ENCODE assay signal across 9 mouse cellular contexts in genomic region chr10:78464201-78464791, GRCm38 (mm10). TPM values are rescaled to one million over a fixed set of nuclear protein-coding genes. Genes with fewer than 3 reads are reported as not detected.
A peak's percentile ranks its signal among the peaks of the same experiment; 100 is the strongest.
DNase-seq lines count a peak whose midpoint lies in the region; ATAC-seq lines count a peak whose summit lies in the region.
"Had no signal": no experiment of that assay in that cellular context is flagged by ENCODE, and none has a peak within 500 bp of the region (broad histone marks: within the 10 kb centered on the region; RNA-seq: fewer than 3 reads in every experiment).

No protein-coding gene starts in this region.

- no peaks in the 10 kb centered on the region for H3K36me3 ChIP-seq in heart, embryonic 11.5 days (ENCODE audit: control insufficient read depth, insufficient read depth, low read length)
- H3K36me3 ChIP-seq in limb, embryonic 11.5 days (ENCODE audit: control insufficient read depth, insufficient read depth, low read length), result no peaks in the 10 kb centered on the region
- no peaks in the 10 kb centered on the region for H3K36me3 ChIP-seq in splenic B cell, adult 2 months (ENCODE audit: control insufficient read depth, insufficient read depth, low read length, poor library complexity, severe bottlenecking)

- ATAC-seq in heart, embryonic 11.5 days (replicated peaks; ENCODE audit: insufficient number of reproducible peaks, low FRiP score, low TSS enrichment), result peak; percentile 6; the same call in 1 of the 2 replicates
- no peak for ATAC-seq in limb, embryonic 11.5 days (ENCODE audit: insufficient number of reproducible peaks, low FRiP score, low TSS enrichment, low read depth)

- peak overlapping the region; percentile 72 for H3K4me3 ChIP-seq in heart, embryonic 11.5 days (ENCODE audit: low read depth, low read length)
- H3K4me3 ChIP-seq in limb, embryonic 11.5 days (ENCODE audit: low read depth, low read length), result peak overlapping the region; percentile 57

- H3K9me3 ChIP-seq in heart, embryonic 11.5 days (replicated peaks; ENCODE audit: control insufficient read depth, low read length), result no peaks in the 10 kb centered on the region
- H3K9me3 ChIP-seq in limb, embryonic 11.5 days (ENCODE audit: control insufficient read depth, low read length), result no peaks in the 10 kb centered on the region

- WGBS in heart, embryonic 11.5 days (ENCODE audit: insufficient replicate concordance), result 2% methylated on average over 32 of the region's 32 CpGs
- 1% methylated on average over 32 of the region's 32 CpGs for WGBS in limb, embryonic 11.5 days

- H3K27me3 ChIP-seq in heart, embryonic 11.5 days (ENCODE audit: control insufficient read depth, insufficient read depth, low read length), result no peaks in the 10 kb centered on the region
- no peaks in the 10 kb centered on the region for H3K27me3 ChIP-seq in limb, embryonic 11.5 days (ENCODE audit: control insufficient read depth, insufficient read depth, low read length)
- H3K27me3 ChIP-seq in splenic B cell, adult 2 months (ENCODE audit: control insufficient read depth, insufficient read depth, low read length, poor library complexity, severe bottlenecking), result no peaks in the 10 kb centered on the region

- no peak for DNase-seq in heart, postnatal 4 days
- DNase-seq in urinary bladder, postnatal 25 days (ENCODE audit: low spot score), result peak; percentile 38
- DNase-seq in urinary bladder, postnatal 14 days (ENCODE audit: low spot score), result no peak
- DNase-seq in limb, embryonic 11.5 days (ENCODE audit: low spot score), result no peak
- peak; percentile 23 for DNase-seq in splenic B cell, adult 2 months (ENCODE audit: low read depth, low spot score)
- DNase-seq in cerebellum, postnatal 25 days, result no peak
- no peak for DNase-seq in right cerebral cortex, postnatal 10 days (ENCODE audit: low spot score in 2 of 2)

- peak overlapping the region; percentile 97 for H3K4me2 ChIP-seq in heart, embryonic 11.5 days
- peak overlapping the region; percentile 99 for H3K4me2 ChIP-seq in limb, embryonic 11.5 days (ENCODE audit: low read depth, severe bottlenecking)

- H3K27ac ChIP-seq in heart, embryonic 11.5 days (ENCODE audit: low read depth, low read length), result peak overlapping the region; percentile 50; the same call in 1 of the 2 replicates
- H3K27ac ChIP-seq in limb, embryonic 11.5 days (replicated peaks; ENCODE audit: low read depth, low read length), result no peak overlapping the region

- peak overlapping the region; percentile 70 for H3K9ac ChIP-seq in heart, embryonic 11.5 days (ENCODE audit: low read depth, low read length)
- peak overlapping the region; percentile 74 for H3K9ac ChIP-seq in limb, embryonic 11.5 days (ENCODE audit: low read length)

- peaks cover 7% of the 10 kb centered on the region; the same call in 1 of the 2 replicates for H3K4me1 ChIP-seq in heart, embryonic 11.5 days (ENCODE audit: control insufficient read depth, insufficient read depth, low read length)
- peaks cover 7% of the 10 kb centered on the region for H3K4me1 ChIP-seq in limb, embryonic 11.5 days (ENCODE audit: control insufficient read depth, insufficient read depth, low read length)

RNA-seq across cellular contexts. Expression of gene Pdxk, which starts 0.5 kb away (rescaled TPM):
- 4.2 and 4.3 TPM in 2 replicates for polyA plus RNA-seq in heart, embryonic 11.5 days (2014; fragmentation: Nextera tagmentation; extraction: Ambion mirVana)
- 1 to 10 TPM; 6.8 to 8.5 TPM for total RNA-seq in heart, postnatal 4 days (2021)
- polyA plus RNA-seq in limb, embryonic 11.5 days (2014; fragmentation: Nextera tagmentation; extraction: Ambion mirVana), result 8.3 and 9.2 TPM in 2 replicates

RNA-seq across cellular contexts. Expression of gene Cstb, which starts 38.8 kb away (rescaled TPM):
- polyA plus RNA-seq in heart, embryonic 11.5 days (2014; fragmentation: Nextera tagmentation; extraction: Ambion mirVana), result 122 and 123 TPM in 2 replicates
- total RNA-seq in heart, postnatal 4 days (2021), result 10 to 100 TPM; 42.8 to 45.3 TPM
- polyA plus RNA-seq in limb, embryonic 11.5 days (2014; fragmentation: Nextera tagmentation; extraction: Ambion mirVana), result 169 TPM in 2 replicates

RNA-seq across cellular contexts. Expression of gene Rrp1, which starts 51.5 kb away (rescaled TPM):
- 176 and 204 TPM in 2 replicates for polyA plus RNA-seq in heart, embryonic 11.5 days (2014; fragmentation: Nextera tagmentation; extraction: Ambion mirVana)
- total RNA-seq in heart, postnatal 4 days (2021), result 100 to 1,000 TPM; 132 to 138 TPM
- 272 and 283 TPM in 2 replicates for polyA plus RNA-seq in limb, embryonic 11.5 days (2014; fragmentation: Nextera tagmentation; extraction: Ambion mirVana)

RNA-seq across cellular contexts. Expression of gene Olfr1358, which starts 52.9 kb away (rescaled TPM):
- polyA plus RNA-seq in heart, embryonic 11.5 days (2014; fragmentation: Nextera tagmentation; extraction: Ambion mirVana), result not detected in 2 replicates
- total RNA-seq in heart, postnatal 4 days (2021), result not detected
- polyA plus RNA-seq in limb, embryonic 11.5 days (2014; fragmentation: Nextera tagmentation; extraction: Ambion mirVana), result not detected in 2 replicates
- total RNA-seq: neutrophil, adult 5-6 weeks had no signal

Comparison
In these comparisons a context has a peak if more than half of its experiments do, and no peak if none do; other contexts are left out.
1. DNase-seq: peak in urinary bladder, postnatal 25 days (single experiment) and splenic B cell, adult 2 months (single experiment); none in heart, postnatal 4 days (single experiment), urinary bladder, postnatal 14 days (single experiment), limb, embryonic 11.5 days (single experiment), cerebellum, postnatal 25 days (0 of 2) and right cerebral cortex, postnatal 10 days (0 of 2).